Mouse (Mus musculus): ENCODE measurements at regions not wholly inside any gene's neighbourhood (a gene's known extent, or its start where the extent isn't known, plus 50 kb on each side); places are given as distances from the start of the nearest gene placed in this dataset.

DNA sequence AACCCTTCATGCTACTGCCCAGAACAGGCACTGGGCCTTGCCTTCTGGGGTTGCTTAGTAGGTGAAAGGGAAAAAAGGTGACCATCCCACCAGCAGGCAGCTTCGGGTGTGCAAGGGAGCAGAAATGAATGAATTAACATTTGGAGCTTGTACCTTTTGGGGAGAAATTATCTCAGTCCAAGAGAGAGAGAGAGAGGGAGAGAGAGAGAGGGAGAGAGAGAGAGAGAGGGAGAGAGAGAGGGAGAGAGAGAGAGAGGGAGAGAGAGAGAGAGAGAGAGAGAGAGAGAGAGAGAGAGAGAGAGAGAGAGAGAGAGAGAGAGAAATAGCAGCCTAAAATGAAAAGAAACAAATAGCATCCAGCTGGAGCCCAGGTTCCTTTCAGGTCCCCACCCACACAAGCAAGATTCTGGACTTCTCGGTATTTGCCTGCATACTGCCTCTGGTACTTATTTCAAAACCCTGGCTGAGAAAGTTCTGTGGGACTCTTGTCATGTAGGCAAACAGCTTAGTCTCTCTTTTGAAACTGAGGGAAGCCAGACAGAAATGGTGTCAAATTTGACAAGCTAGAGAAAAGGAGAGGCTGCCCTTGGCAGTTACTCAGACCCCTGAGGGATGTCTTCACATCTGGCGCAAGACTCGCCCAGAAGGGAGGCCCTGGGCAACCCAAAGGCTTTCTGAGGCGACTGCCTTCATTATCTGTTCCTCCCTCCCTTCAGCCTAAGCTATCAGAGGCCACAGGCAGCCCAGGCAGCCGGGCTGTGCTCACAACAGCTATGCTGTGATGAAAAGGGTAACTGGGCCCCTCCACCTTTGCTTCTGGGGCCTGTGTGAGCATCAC is 222.5 kb downstream of the Pik3r1 start:
- Histone ChIP-seq H3K27me3 (ENCODE audit: insufficient read depth, low read length) (no peaks in the 10 kb centered on the region), H3K4me2 (ENCODE audit: low read depth) (no peak overlapping the region), H3K9ac (no peak overlapping the region), H3K36me3 (ENCODE audit: insufficient read depth) (no peaks in the 10 kb centered on the region), H3K9me3 (ENCODE audit: low read length) (no peaks in the 10 kb centered on the region), H3K4me1 (ENCODE audit: insufficient read depth) (no peaks in the 10 kb centered on the region), H3K27ac (ENCODE audit: low read depth, low read length) (no peak overlapping the region), H3K4me3 (ENCODE audit: low read depth, low read length) (no peak overlapping the region)
- 28% methylated on average over 6 of the region's 6 CpGs for WGBS
- ATAC-seq (no peak), DNase-seq (no peak)
- no peak for TF ChIP-seq CTCF (IDR thresholded peaks at IDR 0.05; ENCODE audit: low read depth)

DNA sequence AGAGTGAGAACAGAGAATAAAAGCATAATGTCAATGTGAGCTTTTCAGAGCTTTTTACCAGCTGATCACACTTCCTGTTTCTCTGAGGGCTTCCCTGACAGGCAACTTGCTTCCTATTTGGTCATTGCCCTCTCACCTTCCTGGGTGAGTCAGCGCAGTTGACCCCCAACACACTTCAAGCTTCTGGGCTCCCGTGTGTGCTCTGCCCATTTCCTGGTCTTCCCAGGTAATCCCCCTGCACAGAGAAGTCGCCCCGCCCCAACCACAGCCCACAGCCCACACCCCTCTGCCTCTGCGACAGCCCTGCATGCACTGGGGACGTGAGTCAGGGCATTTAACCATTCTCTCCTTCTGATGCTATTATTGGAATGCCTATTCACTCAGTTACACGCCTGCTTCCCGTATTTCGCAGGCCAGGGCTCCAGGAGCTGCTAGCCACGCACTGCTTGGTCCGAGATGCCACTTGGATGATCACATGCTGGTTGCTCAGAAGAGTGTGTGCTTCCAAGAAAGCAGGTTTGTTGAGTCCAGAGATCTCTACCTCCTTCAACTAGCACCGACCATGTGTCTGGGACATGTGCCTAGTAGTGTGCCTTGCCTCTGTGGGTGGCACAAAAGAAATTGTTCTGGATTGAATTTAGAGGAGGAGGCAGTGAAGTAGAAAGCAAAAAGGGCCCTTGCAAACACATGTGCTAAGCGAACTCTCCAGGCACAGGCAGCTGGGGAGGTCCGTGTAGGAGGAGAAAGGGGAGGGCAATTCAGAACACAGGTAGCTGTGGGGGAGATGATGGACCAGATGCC is 227.4 kb downstream of the Pik3r1 start:
- H3K4me3 ChIP-seq (ENCODE audit: low read depth, low read length), result no peak overlapping the region
- 42% methylated on average over 14 of the region's 14 CpGs for whole genome bisulfite sequencing
- TF ChIP-seq CTCF (IDR thresholded peaks at IDR 0.05; ENCODE audit: low read depth), result no peak
- no peaks in the 10 kb centered on the region for H3K9me3 ChIP-seq (ENCODE audit: low read length)
- H3K27ac ChIP-seq (ENCODE audit: low read depth, low read length), result no peak overlapping the region
- H3K4me2 ChIP-seq (ENCODE audit: low read depth), result no peak overlapping the region
- ATAC-seq (no peak), DNase-seq (no peak)
- no peaks in the 10 kb centered on the region for H3K27me3 ChIP-seq (ENCODE audit: insufficient read depth, low read length)
- H3K4me1 ChIP-seq (ENCODE audit: insufficient read depth), result no peaks in the 10 kb centered on the region
- H3K9ac ChIP-seq, result no peak overlapping the region
- no peaks in the 10 kb centered on the region for H3K36me3 ChIP-seq (ENCODE audit: insufficient read depth)

DNA sequence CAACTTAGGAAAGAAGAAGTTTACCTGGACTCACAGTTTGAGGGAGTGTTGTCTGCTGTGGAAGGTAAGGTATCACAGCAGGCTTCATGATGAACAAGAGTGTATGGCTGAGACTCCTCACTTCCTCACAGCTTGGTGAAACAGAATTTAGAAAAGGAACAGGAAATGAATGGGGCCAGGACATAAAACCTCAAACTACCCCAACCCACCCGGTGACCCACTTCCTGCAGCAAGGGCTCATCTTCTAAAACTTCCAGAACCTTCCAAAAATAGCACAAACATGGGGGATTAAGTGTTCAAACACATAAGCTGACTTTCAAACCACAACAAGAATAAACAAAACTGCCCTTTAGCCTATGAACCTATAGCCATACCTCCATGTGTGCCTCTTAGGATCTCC is 229.9 kb downstream of the Pik3r1 start:
- WGBS, result 76% methylated on average over 1 of the region's 1 CpGs
- no peaks in the 10 kb centered on the region for H3K27me3 ChIP-seq (ENCODE audit: insufficient read depth, low read length)
- ATAC-seq (no peak), DNase-seq (no peak)
- H3K9ac ChIP-seq, result no peak overlapping the region
- no peak for TF ChIP-seq CTCF (IDR thresholded peaks at IDR 0.05; ENCODE audit: low read depth)
- no peak overlapping the region for H3K4me3 ChIP-seq (ENCODE audit: low read depth, low read length)
- no peaks in the 10 kb centered on the region for H3K4me1 ChIP-seq (ENCODE audit: insufficient read depth)
- no peak overlapping the region for H3K4me2 ChIP-seq (ENCODE audit: low read depth)
- H3K27ac ChIP-seq (ENCODE audit: low read depth, low read length), result no peak overlapping the region
- no peaks in the 10 kb centered on the region for H3K36me3 ChIP-seq (ENCODE audit: insufficient read depth)
- H3K9me3 ChIP-seq (ENCODE audit: low read length), result no peaks in the 10 kb centered on the region

DNA sequence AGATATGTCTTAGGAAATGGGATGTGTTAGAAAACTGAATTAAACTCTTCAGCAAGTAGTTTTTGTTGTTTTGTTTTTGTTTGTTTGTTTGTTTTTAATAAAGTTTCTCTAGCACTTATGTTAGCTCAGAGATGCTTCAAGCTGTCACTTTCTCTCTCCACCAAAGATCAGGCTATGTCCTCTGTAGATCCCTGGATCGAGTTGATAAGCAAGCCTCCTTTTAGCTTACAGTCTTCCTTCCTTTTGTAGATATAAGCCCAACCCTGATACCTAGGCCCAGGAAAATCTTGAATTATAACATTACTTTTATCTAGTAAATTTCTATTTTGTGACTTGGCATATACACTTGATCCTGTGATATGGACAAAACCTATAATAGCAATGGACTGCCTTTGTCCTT is 232.0 kb downstream of the Pik3r1 start:
- no peak overlapping the region for H3K4me2 ChIP-seq (ENCODE audit: low read depth)
- H3K4me1 ChIP-seq (ENCODE audit: insufficient read depth), result no peaks in the 10 kb centered on the region
- no peak overlapping the region for H3K4me3 ChIP-seq (ENCODE audit: low read depth, low read length)
- H3K27ac ChIP-seq (ENCODE audit: low read depth, low read length), result no peak overlapping the region
- H3K27me3 ChIP-seq (ENCODE audit: insufficient read depth, low read length), result no peaks in the 10 kb centered on the region
- no peak for TF ChIP-seq CTCF (IDR thresholded peaks at IDR 0.05; ENCODE audit: low read depth)
- DNase-seq, result no peak
- ATAC-seq, result no peak
- no peaks in the 10 kb centered on the region for H3K9me3 ChIP-seq (ENCODE audit: low read length)
- 100% methylated on average over 1 of the region's 1 CpGs for WGBS
- no peaks in the 10 kb centered on the region for H3K36me3 ChIP-seq (ENCODE audit: insufficient read depth)
- no peak overlapping the region for H3K9ac ChIP-seq

DNA sequence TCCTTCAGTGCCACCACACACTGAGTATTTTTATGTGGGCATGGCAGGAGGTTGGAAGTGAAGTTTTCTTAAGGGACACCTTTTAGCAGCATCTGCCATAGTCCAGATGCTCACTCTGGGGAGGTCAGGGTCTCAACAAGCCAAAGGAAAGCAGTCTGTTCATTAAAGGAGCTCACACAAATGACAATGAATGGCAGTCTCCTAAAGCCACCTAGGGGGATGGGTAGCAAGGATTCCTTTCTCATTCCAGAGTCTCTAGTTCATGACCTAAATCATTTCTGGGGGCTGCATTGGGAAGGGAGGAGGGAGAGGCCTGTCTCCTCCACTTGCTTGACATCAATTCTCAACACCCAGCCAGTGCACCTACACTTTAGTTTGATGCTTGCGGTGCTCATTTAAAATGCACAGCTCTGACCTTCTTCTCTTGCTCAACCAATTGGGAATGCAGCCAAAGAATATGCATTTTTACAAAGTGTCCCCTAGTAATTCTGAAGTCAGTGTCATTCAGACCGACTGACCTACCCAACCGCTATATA is 232.6 kb downstream of the Pik3r1 start:
- Histone ChIP-seq H3K27ac (ENCODE audit: low read depth, low read length) (no peak overlapping the region), H3K9me3 (ENCODE audit: low read length) (no peaks in the 10 kb centered on the region), H3K36me3 (ENCODE audit: insufficient read depth) (no peaks in the 10 kb centered on the region), H3K4me3 (ENCODE audit: low read depth, low read length) (no peak overlapping the region), H3K4me2 (ENCODE audit: low read depth) (no peak overlapping the region), H3K4me1 (ENCODE audit: insufficient read depth) (no peaks in the 10 kb centered on the region), H3K9ac (no peak overlapping the region), H3K27me3 (ENCODE audit: insufficient read depth, low read length) (no peaks in the 10 kb centered on the region)
- ATAC-seq, result no peak
- no peak for DNase-seq
- 83% methylated on average over 3 of the region's 3 CpGs for WGBS
- TF ChIP-seq CTCF (IDR thresholded peaks at IDR 0.05; ENCODE audit: low read depth), result no peak

DNA sequence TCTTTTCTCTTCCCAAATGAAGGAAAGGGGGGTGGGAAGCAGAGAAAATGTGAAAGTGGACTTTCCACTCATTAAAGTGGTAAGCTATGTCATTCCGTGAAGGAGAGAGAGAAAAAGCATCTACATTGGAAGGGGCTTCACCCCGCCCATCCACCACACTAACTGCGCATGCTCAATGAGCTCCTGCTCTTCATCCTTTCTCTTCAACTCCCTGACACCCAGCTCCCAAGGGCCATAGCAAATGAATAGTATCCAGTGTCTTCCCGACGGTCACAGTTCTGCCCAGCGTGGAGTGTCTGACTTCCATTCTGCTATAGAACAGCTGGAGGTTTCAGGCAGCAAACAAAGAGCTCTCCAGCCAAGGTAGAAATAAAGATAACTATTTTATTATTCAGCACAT is 233.5 kb downstream of the Pik3r1 start:
- no peaks in the 10 kb centered on the region for H3K27me3 ChIP-seq (ENCODE audit: insufficient read depth, low read length)
- DNase-seq (no peak), ATAC-seq (no peak)
- 43% methylated on average over 6 of the region's 6 CpGs for WGBS
- no peaks in the 10 kb centered on the region for H3K36me3 ChIP-seq (ENCODE audit: insufficient read depth)
- H3K9me3 ChIP-seq (ENCODE audit: low read length), result no peaks in the 10 kb centered on the region
- H3K4me2 ChIP-seq (ENCODE audit: low read depth), result no peak overlapping the region
- H3K4me3 ChIP-seq (ENCODE audit: low read depth, low read length), result no peak overlapping the region
- H3K9ac ChIP-seq, result no peak overlapping the region
- no peak for TF ChIP-seq CTCF (IDR thresholded peaks at IDR 0.05; ENCODE audit: low read depth)
- no peaks in the 10 kb centered on the region for H3K4me1 ChIP-seq (ENCODE audit: insufficient read depth)
- H3K27ac ChIP-seq (ENCODE audit: low read depth, low read length), result no peak overlapping the region

DNA sequence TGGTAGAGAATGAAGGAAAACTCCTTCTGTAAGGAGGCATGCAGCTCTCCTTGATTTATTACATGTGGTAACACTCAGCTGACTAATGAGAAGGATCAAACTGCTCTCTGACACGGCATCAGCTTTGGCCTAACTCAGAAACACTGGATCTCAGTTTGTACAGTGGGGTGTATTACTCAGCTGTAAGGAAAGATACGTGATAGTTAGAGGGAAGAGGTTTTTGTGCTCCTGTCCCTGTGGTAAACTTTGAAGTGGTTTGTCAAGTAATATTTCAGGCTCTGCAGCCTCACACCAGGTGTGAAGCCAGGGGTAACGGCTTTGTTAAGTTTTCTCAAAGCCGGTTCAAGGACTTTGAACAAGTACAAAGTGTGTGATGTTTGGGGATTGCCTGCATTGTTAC is 235.1 kb downstream of the Pik3r1 start:
- Histone ChIP-seq H3K4me1 (ENCODE audit: insufficient read depth) (no peaks in the 10 kb centered on the region), H3K36me3 (ENCODE audit: insufficient read depth) (no peaks in the 10 kb centered on the region), H3K9ac (no peak overlapping the region), H3K4me3 (ENCODE audit: low read depth, low read length) (no peak overlapping the region), H3K27ac (ENCODE audit: low read depth, low read length) (no peak overlapping the region), H3K4me2 (ENCODE audit: low read depth) (no peak overlapping the region), H3K9me3 (ENCODE audit: low read length) (no peaks in the 10 kb centered on the region), H3K27me3 (ENCODE audit: insufficient read depth, low read length) (no peaks in the 10 kb centered on the region)
- TF ChIP-seq CTCF (IDR thresholded peaks at IDR 0.05; ENCODE audit: low read depth), result no peak
- WGBS, result 80% methylated on average over 4 of the region's 4 CpGs
- ATAC-seq, result no peak
- no peak for DNase-seq

Data from forebrain, postnatal 0 days (tissue).